Mouse (Mus musculus): ENCODE results near the gene Abcc8.
A peak's percentile ranks its signal among the peaks of the same experiment; 100 is the strongest.

Abcc8 gene

GRCm38 (mm10) chr7:46104256-46104915 is 75.4 kb downstream of the Abcc8 start:
- DNase-seq = peak; percentile 70

- DNase-seq = no peak
Measured at GRCm38 (mm10) chr7:46103771-46104170, 76.1 kb downstream of the Abcc8 start.

- no peak for DNase-seq
Measured at GRCm38 (mm10) chr7:46103075-46103591, 76.7 kb downstream of the Abcc8 start.

GRCm38 (mm10) chr7:46100563-46100962 is 79.3 kb downstream of the Abcc8 start, which contains the start of gene Kcnj11:
Gene Kcnj11 (minus strand): TSS chr7:46100764.
- peak; percentile 87 for DNase-seq

GRCm38 (mm10) chr7:46099682-46100081 is 80.2 kb downstream of the Abcc8 start:
- DNase-seq = no peak

- no peak for DNase-seq
Measured at GRCm38 (mm10) chr7:46098919-46099286, 80.9 kb downstream of the Abcc8 start.

- no peak for DNase-seq
Measured at GRCm38 (mm10) chr7:46098221-46098918, 81.5 kb downstream of the Abcc8 start.

GRCm38 (mm10) chr7:46097319-46097783 is 82.5 kb downstream of the Abcc8 start:
- no peak for DNase-seq

- DNase-seq = peak; percentile 67
Measured at GRCm38 (mm10) chr7:46096136-46096535, 83.7 kb downstream of the Abcc8 start.

- DNase-seq = no peak
Measured at GRCm38 (mm10) chr7:46092803-46093202, 87.0 kb downstream of the Abcc8 start.

GRCm38 (mm10) chr7:46088241-46088640 is 91.6 kb downstream of the Abcc8 start:
- no peak for DNase-seq

- DNase-seq = no peak
Measured at GRCm38 (mm10) chr7:46086378-46086777, 93.5 kb downstream of the Abcc8 start.

GRCm38 (mm10) chr7:46084839-46085513 is 94.9 kb downstream of the Abcc8 start:
- no peak for DNase-seq

GRCm38 (mm10) chr7:46084024-46084423 is 95.8 kb downstream of the Abcc8 start:
- no peak for DNase-seq

- no peak for DNase-seq
Measured at GRCm38 (mm10) chr7:46077675-46078074, 102.2 kb downstream of the Abcc8 start.

GRCm38 (mm10) chr7:46076844-46077243 is 103.0 kb downstream of the Abcc8 start:
- no peak for DNase-seq

GRCm38 (mm10) chr7:46068831-46069230 is 111.0 kb downstream of the Abcc8 start:
- no peak for DNase-seq

GRCm38 (mm10) chr7:46063296-46063695 is 116.5 kb downstream of the Abcc8 start:
- no peak for DNase-seq

- no peak for DNase-seq
Measured at GRCm38 (mm10) chr7:46061614-46062013, 118.2 kb downstream of the Abcc8 start.

- DNase-seq = no peak
Measured at GRCm38 (mm10) chr7:46060688-46061087, 119.1 kb downstream of the Abcc8 start.

- DNase-seq = no peak
Measured at GRCm38 (mm10) chr7:46058882-46059281, 121.0 kb downstream of the Abcc8 start.

Measured in cerebellum, adult 11 months (tissue).